Mouse (Mus musculus) neural tube, embryonic 14.5 days (tissue): ENCODE data around the gene Cc2d2b. TPM values are rescaled to one million over a fixed set of nuclear protein-coding genes. Genes with fewer than 3 reads are reported as not detected.

Source experiments
- ATAC-seq: fragments of 200-750 bp; cut with Nextera tagmentation; 2 replicates; pipeline ENCODE4 v1.8.0; 2017; ENCODE audit warnings: low read depth, mild to moderate bottlenecking, moderate TSS enrichment, moderate library complexity
- H3K27ac ChIP-seq: fragments of 300-500 bp; sonication (generic); 2 replicates; pipeline ENCODE4 v1.5.1; 2014; ENCODE audit warnings: low read depth, mild to moderate bottlenecking, control low read depth, low read length, moderate library complexity, mixed read lengths
- H3K27me3 ChIP-seq: fragments of 300-500 bp; sonication (generic); 2 replicates; pipeline ENCODE4 v1.6.1; 2014; ENCODE audit warnings: low read length; ENCODE audit not compliant: control insufficient read depth, insufficient read depth
- H3K36me3 ChIP-seq: fragments of 300-500 bp; sonication (generic); 2 replicates; pipeline ENCODE4 v1.6.1; 2014; ENCODE audit warnings: low read length, mixed read lengths; ENCODE audit not compliant: control insufficient read depth, insufficient read depth
- H3K4me1 ChIP-seq: fragments of 300-500 bp; sonication (generic); 2 replicates; pipeline ENCODE4 v1.6.1; 2014; ENCODE audit warnings: low read length; ENCODE audit not compliant: control insufficient read depth, insufficient read depth
- H3K4me2 ChIP-seq: fragments of 300-500 bp; sonication (generic); 2 replicates; pipeline ENCODE4 v1.6.1; 2014; ENCODE audit warnings: mild to moderate bottlenecking, low read depth, low read length, control low read depth
- H3K4me3 ChIP-seq: fragments of 300-500 bp; sonication (generic); 2 replicates; pipeline ENCODE4 v1.5.1; 2014; ENCODE audit warnings: low read depth, low read length, control low read depth, mixed read lengths
- H3K9ac ChIP-seq: fragments of 300-500 bp; sonication (generic); replicated peaks from 2 replicates; pipeline ENCODE4 v1.6.1; 2014; ENCODE audit warnings: low read depth, mild to moderate bottlenecking, control low read depth, low read length, mixed read lengths
- H3K9me3 ChIP-seq: fragments of 300-500 bp; sonication (generic); 2 replicates; pipeline ENCODE4 v1.6.1; 2016; ENCODE audit warnings: low read length; ENCODE audit not compliant: control insufficient read depth
- WGBS: fragments of 180-500 bp; shearing (Covaris S2); extraction: QIAGEN DNeasy Blood & Tissue Kit; methylation state at CpG from one replicate; pipeline ENCODE4 v1.1.7; 2014; 5-methylcytosine and 5-hydroxymethylcytosine counted together
- polyA plus RNA-seq: library from polyadenylated mRNA; unstranded; fragments of >200 nt; fragmentation: Nextera tagmentation; extraction: Ambion mirVana; gene quantifications from 2 replicates; pipeline ENCODE4 v1.2.1, GENCODE M21; 2014

The Cc2d2b gene
- polyA plus RNA-seq, 1 experiment from 2014 or later, result 0.05 TPM

- Histone ChIP-seq H3K9me3 (no peaks in the 10 kb centered on the region), H3K27ac (no peak overlapping the region), H3K27me3 (peaks cover 4% of the 10 kb centered on the region), H3K9ac (no peak overlapping the region), H3K36me3 (no peaks in the 10 kb centered on the region), H3K4me1 (no peaks in the 10 kb centered on the region), H3K4me2 (no peak overlapping the region), H3K4me3 (no peak overlapping the region)
- no peak for ATAC-seq
- WGBS, result 91% methylated on average over 3 of the region's 3 CpGs
Measured at GRCm38 (mm10) chr19:40869425-40870105, 121.0 kb downstream of the Cc2d2b start.

- Histone ChIP-seq H3K4me3 (peak overlapping the region; percentile 58), H3K27me3 (peaks cover 14% of the 10 kb centered on the region), H3K27ac (peak overlapping the region; percentile 95), H3K4me2 (peak overlapping the region; percentile 65), H3K9me3 (no peaks in the 10 kb centered on the region), H3K4me1 (no peaks in the 10 kb centered on the region), H3K36me3 (no peaks in the 10 kb centered on the region), H3K9ac (peak overlapping the region; percentile 62)
- 1% methylated on average over 51 of the region's 51 CpGs for WGBS
- peak; percentile 99 for ATAC-seq
Measured at GRCm38 (mm10) chr19:40872955-40873665, 124.6 kb downstream of the Cc2d2b start.

Other genes starting within 250 kb of the Cc2d2b start
- gene Sorbs1, start 235.0 kb upstream of the Cc2d2b start, polyA plus RNA-seq, result 117 and 133 TPM in 2 replicates
- 42.3 and 52.4 TPM in 2 replicates for gene Aldh18a1, start 160.3 kb upstream of the Cc2d2b start, polyA plus RNA-seq
- gene Tctn3, start 136.5 kb upstream of the Cc2d2b start, polyA plus RNA-seq, result 15.3 and 16.1 TPM in 2 replicates
- 7.2 and 9.3 TPM in 2 replicates for gene Entpd1, start 136.4 kb upstream of the Cc2d2b start, polyA plus RNA-seq
- 11.6 and 15.1 TPM in 2 replicates for gene Ccnj, start 82.5 kb downstream of the Cc2d2b start, polyA plus RNA-seq
- 8.2 and 10.8 TPM in 2 replicates for gene Zfp518a, start 146.0 kb downstream of the Cc2d2b start, polyA plus RNA-seq
- 0.82 and 1.1 TPM in 2 replicates for gene Blnk, start 245.8 kb downstream of the Cc2d2b start, polyA plus RNA-seq